Mouse (Mus musculus) embryonic facial prominence, embryonic 12.5 days (tissue): Measurements from ENCODE around the gene Kcnh4. TPM values are rescaled to one million over a fixed set of nuclear protein-coding genes. Genes with fewer than 3 reads are reported as not detected.

Source experiments
- ATAC-seq: fragments of 200-750 bp; cut with Nextera tagmentation; 2 replicates; pipeline ENCODE4 v1.8.0; 2017; ENCODE audit not compliant: insufficient number of reproducible peaks, insufficient read depth, low FRiP score, low TSS enrichment
- H3K27ac ChIP-seq: fragments of 300-500 bp; sonication (generic); 2 replicates; pipeline ENCODE4 v1.5.1; 2016; ENCODE audit warnings: mild to moderate bottlenecking
- H3K27me3 ChIP-seq: fragments of 300-500 bp; sonication (generic); 2 replicates; pipeline ENCODE4 v1.6.1; 2016; ENCODE audit warnings: mild to moderate bottlenecking, moderate library complexity
- H3K36me3 ChIP-seq: fragments of 300-500 bp; sonication (generic); 2 replicates; pipeline ENCODE4 v1.6.1; 2016; ENCODE audit warnings: mild to moderate bottlenecking
- H3K4me1 ChIP-seq: fragments of 300-500 bp; sonication (generic); 2 replicates; pipeline ENCODE4 v1.6.1; 2016
- H3K4me2 ChIP-seq: fragments of 300-500 bp; sonication (generic); replicated peaks from 2 replicates; pipeline ENCODE4 v1.6.1; 2016; ENCODE audit warnings: mild to moderate bottlenecking, moderate library complexity
- H3K4me3 ChIP-seq: fragments of 300-500 bp; sonication (generic); 2 replicates; pipeline ENCODE4 v1.5.1; 2016; ENCODE audit warnings: mild to moderate bottlenecking
- H3K9ac ChIP-seq: fragments of 300-500 bp; sonication (generic); 2 replicates; pipeline ENCODE4 v1.6.1; 2016; ENCODE audit warnings: mild to moderate bottlenecking, moderate library complexity
- H3K9me3 ChIP-seq: fragments of 300-500 bp; sonication (generic); 2 replicates; pipeline ENCODE4 v1.6.1; 2016; ENCODE audit warnings: mild to moderate bottlenecking, moderate library complexity
- WGBS: fragments of 180-500 bp; shearing (Covaris S2); methylation state at CpG from one replicate; pipeline ENCODE4 v1.1.7; 2016; 5-methylcytosine and 5-hydroxymethylcytosine counted together
- polyA plus RNA-seq: library from polyadenylated mRNA; unstranded; fragments of >200 nt; fragmentation: Nextera tagmentation; extraction: Ambion mirVana; gene quantifications from 2 replicates; pipeline ENCODE4 v1.2.1, GENCODE M21; 2016

Kcnh4 gene
- polyA plus RNA-seq, 1 experiment from 2014 or later: 0.46 TPM

GRCm38 (mm10) chr11:100784286-100784685 is 24.5 kb upstream of the Kcnh4 start:
- Histone ChIP-seq H3K4me1 (peaks cover 15% of the 10 kb centered on the region; the same call in 1 of the 2 replicates), H3K27me3 (no peaks in the 10 kb centered on the region), H3K4me3 (no peak overlapping the region), H3K9ac (no peak overlapping the region), H3K27ac (no peak overlapping the region), H3K4me2 (no peak overlapping the region), H3K36me3 (peaks cover 27% of the 10 kb centered on the region), H3K9me3 (no peaks in the 10 kb centered on the region)
- 88% methylated on average over 8 of the region's 8 CpGs for WGBS
- no peak for ATAC-seq

DNA sequence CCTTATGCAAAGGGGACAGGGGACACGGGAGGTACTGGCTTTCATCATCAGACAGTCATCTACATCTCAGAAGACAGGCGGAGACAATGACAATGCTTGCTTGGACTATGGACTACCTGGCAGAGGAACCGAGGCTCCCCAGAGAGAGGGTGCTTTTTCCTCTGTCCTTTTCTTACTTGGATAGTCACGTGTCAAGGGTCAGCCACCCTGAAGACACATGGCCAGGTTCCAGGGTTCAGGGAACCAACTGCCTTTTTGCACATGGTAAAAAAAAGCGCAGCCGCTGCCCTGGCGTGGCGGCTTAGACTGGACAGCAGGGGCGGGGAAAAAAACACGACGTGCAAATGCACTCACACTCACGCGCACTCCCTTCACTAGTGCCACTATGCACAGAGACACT is 22.8 kb upstream of the Kcnh4 start:
- Histone ChIP-seq H3K4me1 (peaks cover 10% of the 10 kb centered on the region; the same call in 1 of the 2 replicates), H3K27me3 (no peaks in the 10 kb centered on the region), H3K27ac (no peak overlapping the region), H3K4me2 (no peak overlapping the region), H3K9me3 (no peaks in the 10 kb centered on the region), H3K9ac (no peak overlapping the region), H3K4me3 (no peak overlapping the region), H3K36me3 (peaks cover 24% of the 10 kb centered on the region)
- 87% methylated on average over 13 of the region's 13 CpGs for WGBS
- no peak for ATAC-seq

- Histone ChIP-seq H3K9ac (no peak overlapping the region), H3K27ac (no peak overlapping the region), H3K4me2 (no peak overlapping the region), H3K36me3 (peaks cover 24% of the 10 kb centered on the region), H3K4me3 (no peak overlapping the region), H3K4me1 (peaks cover 6% of the 10 kb centered on the region; the same call in 1 of the 2 replicates), H3K9me3 (no peaks in the 10 kb centered on the region), H3K27me3 (no peaks in the 10 kb centered on the region)
- ATAC-seq: no peak
- 86% methylated on average over 15 of the region's 15 CpGs for WGBS
Observed at GRCm38 (mm10) chr11:100781763-100782475, 22.2 kb upstream of the Kcnh4 start.

DNA sequence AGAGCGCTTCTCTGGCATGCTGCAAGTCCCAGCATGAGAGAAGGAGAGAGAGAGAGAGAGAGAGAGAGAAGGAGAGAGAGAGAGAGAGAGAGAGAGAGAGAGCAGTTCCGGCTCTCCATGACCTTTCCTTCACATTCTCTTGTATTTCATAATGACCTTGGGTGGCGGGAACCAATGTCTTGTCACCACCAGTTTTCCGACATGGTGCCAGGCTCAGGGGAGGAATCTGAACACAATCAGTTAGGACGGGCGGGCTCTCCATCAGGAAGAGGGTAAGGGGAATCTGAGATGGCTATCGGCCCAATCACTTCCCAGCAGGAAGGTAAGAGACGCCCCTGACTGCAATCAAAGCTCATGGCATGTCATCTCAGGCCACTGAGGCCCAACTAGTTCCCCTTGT is 20.5 kb upstream of the Kcnh4 start:
- no peaks in the 10 kb centered on the region for H3K27me3 ChIP-seq
- H3K27ac ChIP-seq: no peak overlapping the region
- H3K9ac ChIP-seq: no peak overlapping the region
- H3K4me3 ChIP-seq: no peak overlapping the region
- no peak overlapping the region for H3K4me2 ChIP-seq
- WGBS: 71% methylated on average over 8 of the region's 8 CpGs
- H3K4me1 ChIP-seq: no peaks in the 10 kb centered on the region
- H3K9me3 ChIP-seq: no peaks in the 10 kb centered on the region
- H3K36me3 ChIP-seq: peaks cover 24% of the 10 kb centered on the region
- no peak for ATAC-seq

DNA sequence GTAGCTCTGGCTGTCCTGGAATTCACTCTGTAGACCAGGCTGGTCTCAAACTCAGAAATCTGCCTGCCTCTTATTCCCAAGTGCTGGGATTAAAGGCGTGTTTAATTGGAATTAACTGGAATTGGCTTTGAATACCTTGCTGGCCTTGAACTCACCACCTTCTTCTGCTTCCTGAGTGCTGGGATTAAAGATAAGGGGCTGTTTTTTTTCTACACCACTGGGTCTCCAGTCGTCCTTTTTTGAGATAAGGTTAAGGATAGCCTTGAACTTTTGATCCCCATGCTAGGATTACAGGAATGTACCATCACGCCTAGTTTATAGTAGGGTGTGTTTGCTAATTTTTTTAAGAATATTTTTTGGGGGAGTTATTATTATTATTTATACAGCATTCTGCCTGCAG is 18.3 kb upstream of the Kcnh4 start:
- H3K27me3 ChIP-seq: no peaks in the 10 kb centered on the region
- H3K4me2 ChIP-seq: no peak overlapping the region
- ATAC-seq: no peak
- H3K4me1 ChIP-seq: no peaks in the 10 kb centered on the region
- no peak overlapping the region for H3K4me3 ChIP-seq
- H3K27ac ChIP-seq: no peak overlapping the region
- no peaks in the 10 kb centered on the region for H3K9me3 ChIP-seq
- H3K36me3 ChIP-seq: peaks cover 18% of the 10 kb centered on the region
- no peak overlapping the region for H3K9ac ChIP-seq
- WGBS: 75% methylated on average over 3 of the region's 3 CpGs

DNA sequence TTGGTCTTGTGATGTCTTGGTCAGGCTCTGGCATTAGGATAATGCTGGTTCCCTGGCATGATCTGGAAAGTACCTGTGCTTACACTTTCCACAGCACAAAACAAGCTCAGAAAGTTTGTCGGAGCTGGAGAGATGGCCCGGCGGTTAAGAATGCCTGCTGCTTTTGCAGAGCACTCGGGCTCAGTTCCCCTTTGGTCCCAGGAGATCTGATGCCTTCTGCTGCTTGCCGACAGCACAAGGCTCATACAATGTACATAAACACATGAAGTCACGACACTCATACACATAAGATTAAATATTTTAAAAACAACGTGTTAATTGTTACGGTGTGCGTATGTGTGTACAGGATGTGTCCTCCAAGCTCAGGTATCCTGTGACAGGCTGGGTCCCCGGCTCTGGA is 16.2 kb upstream of the Kcnh4 start:
- Histone ChIP-seq H3K36me3 (0 out of 2 replicates have a peak, but pooled peaks cover 2% of the 10 kb centered on the region), H3K9me3 (no peaks in the 10 kb centered on the region), H3K4me1 (no peaks in the 10 kb centered on the region), H3K27me3 (no peaks in the 10 kb centered on the region), H3K27ac (no peak overlapping the region), H3K4me2 (no peak overlapping the region), H3K9ac (no peak overlapping the region), H3K4me3 (no peak overlapping the region)
- ATAC-seq: no peak
- 80% methylated on average over 10 of the region's 10 CpGs for WGBS

- Histone ChIP-seq H3K36me3 (no peaks in the 10 kb centered on the region), H3K4me1 (0 out of 2 replicates have a peak, but pooled peaks cover 4% of the 10 kb centered on the region), H3K9ac (no peak overlapping the region), H3K27ac (no peak overlapping the region), H3K27me3 (no peaks in the 10 kb centered on the region), H3K4me3 (no peak overlapping the region), H3K9me3 (no peaks in the 10 kb centered on the region), H3K4me2 (no peak overlapping the region)
- 80% methylated on average over 4 of the region's 4 CpGs for WGBS
- no peak for ATAC-seq
Observed at GRCm38 (mm10) chr11:100774261-100774660, 14.5 kb upstream of the Kcnh4 start.

DNA sequence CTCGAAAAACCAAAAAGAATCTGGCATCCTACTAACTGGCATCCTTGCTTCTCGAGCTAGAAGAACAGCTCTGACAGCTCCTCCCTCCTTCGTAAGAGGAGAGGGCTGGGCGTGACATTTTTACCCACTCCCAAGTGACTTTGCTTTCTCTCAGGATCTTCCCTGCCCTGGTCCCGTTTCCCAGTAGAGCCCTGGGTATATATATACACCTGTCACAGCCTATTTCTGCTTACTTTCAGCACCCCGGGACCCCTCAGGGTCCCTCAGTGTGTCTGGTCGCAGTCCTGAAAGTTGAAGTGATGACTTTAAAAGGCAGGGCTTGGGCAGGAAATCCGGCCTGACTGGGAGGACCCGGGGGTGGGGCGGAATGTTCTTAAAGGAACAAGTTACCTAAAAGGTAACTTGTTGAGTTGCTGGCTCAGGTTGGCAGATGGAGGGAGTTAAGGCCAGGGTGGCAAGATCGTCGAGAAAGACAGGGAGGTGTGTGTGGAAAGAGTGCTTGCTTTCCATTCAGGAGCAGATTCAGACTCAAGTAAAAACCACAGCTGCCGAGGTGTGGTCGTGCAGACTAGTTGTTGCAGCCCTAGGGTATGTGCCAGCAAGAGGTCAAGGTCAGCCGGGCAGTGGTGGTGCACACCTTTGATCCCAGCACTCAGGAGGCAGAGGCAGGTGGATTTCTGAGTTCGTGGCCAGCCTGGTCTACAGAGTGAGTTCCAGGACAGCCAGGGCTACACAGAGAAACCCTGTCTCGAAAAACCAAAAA is 11.1 kb upstream of the Kcnh4 start, which contains the start of gene Ghdc:
Ghdc (minus strand) TSS at position 312 of the 763 bp plus-strand sequence.
- H3K27me3 ChIP-seq: no peaks in the 10 kb centered on the region
- H3K9me3 ChIP-seq: no peaks in the 10 kb centered on the region
- 16% methylated on average over 17 of the region's 17 CpGs for WGBS
- peak within 1 kb of the TSS; percentile 46; the same call in 1 of the 2 replicates for H3K27ac ChIP-seq
- H3K4me1 ChIP-seq: 0 out of 2 replicates have a peak, but pooled peaks cover 4% of the 10 kb centered on the region
- peak within 1 kb of the TSS; percentile 52 for H3K4me2 ChIP-seq
- peak within 1 kb of the TSS; percentile 52 for H3K9ac ChIP-seq
- peak within 1 kb of the TSS; percentile 56 for H3K4me3 ChIP-seq
- ATAC-seq: no peak
- H3K36me3 ChIP-seq: no peaks in the 10 kb centered on the region

DNA sequence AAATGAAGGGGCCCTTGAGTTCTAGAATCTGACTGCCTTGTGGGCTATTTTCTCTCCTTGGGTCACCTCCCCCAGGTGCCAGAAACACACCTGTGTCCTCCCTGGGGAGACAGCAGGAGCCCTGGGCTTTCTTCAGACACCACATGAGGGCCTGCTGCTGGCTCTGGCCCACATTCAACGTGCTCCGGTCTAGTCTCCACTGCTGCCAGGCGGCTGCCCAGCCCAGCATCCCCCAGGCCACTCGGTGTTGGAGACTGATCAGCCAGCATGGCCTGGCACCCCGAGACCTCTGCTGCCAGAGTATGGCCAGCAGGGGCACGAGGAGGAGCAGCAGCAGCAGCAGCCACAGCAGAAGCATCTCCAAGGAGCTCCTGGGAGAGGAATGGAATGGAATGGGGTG is 10.2 kb upstream of the Kcnh4 start:
- H3K36me3 ChIP-seq: no peaks in the 10 kb centered on the region
- 60% methylated on average over 6 of the region's 6 CpGs for WGBS
- peak overlapping the region; percentile 56 for H3K4me3 ChIP-seq
- peak overlapping the region; percentile 52; the same call in 1 of the 2 replicates for H3K9ac ChIP-seq
- no peaks in the 10 kb centered on the region for H3K27me3 ChIP-seq
- ATAC-seq: no peak
- no peak overlapping the region for H3K27ac ChIP-seq
- H3K4me1 ChIP-seq: 0 out of 2 replicates have a peak, but pooled peaks cover 4% of the 10 kb centered on the region
- peak overlapping the region; percentile 52 for H3K4me2 ChIP-seq
- H3K9me3 ChIP-seq: no peaks in the 10 kb centered on the region

DNA sequence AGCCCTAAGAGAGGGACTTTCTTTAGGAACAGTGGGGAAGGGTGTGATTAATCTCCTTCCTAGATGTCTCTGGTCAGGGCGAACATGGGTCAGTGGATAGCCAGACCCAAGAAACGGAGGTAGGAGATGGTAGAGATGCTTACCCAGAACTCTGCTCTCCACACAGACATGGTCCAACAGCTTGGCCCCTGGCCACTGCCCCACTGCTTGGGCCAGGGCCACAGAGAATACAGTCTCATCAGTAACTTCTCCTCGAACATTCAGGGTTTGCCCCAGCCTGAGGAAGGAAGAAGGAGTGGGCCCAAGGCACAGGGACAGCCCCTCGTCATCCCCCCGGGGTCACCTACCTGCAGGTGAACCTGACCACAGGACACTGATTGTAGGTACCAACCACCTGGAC is 8.1 kb upstream of the Kcnh4 start:
- no peak for ATAC-seq
- H3K4me3 ChIP-seq: no peak overlapping the region
- no peak overlapping the region for H3K4me2 ChIP-seq
- no peak overlapping the region for H3K9ac ChIP-seq
- 0 out of 2 replicates have a peak, but pooled peaks cover 4% of the 10 kb centered on the region for H3K4me1 ChIP-seq
- H3K27me3 ChIP-seq: peaks cover 5% of the 10 kb centered on the region; the same call in 1 of the 2 replicates
- no peaks in the 10 kb centered on the region for H3K36me3 ChIP-seq
- no peak overlapping the region for H3K27ac ChIP-seq
- no peaks in the 10 kb centered on the region for H3K9me3 ChIP-seq
- WGBS: 82% methylated on average over 5 of the region's 5 CpGs

- no peak for ATAC-seq
- Histone ChIP-seq H3K4me1 (0 out of 2 replicates have a peak, but pooled peaks cover 4% of the 10 kb centered on the region), H3K9ac (no peak overlapping the region), H3K36me3 (no peaks in the 10 kb centered on the region), H3K27ac (no peak overlapping the region), H3K27me3 (peaks cover 16% of the 10 kb centered on the region), H3K4me3 (no peak overlapping the region), H3K9me3 (no peaks in the 10 kb centered on the region), H3K4me2 (no peak overlapping the region)
- WGBS: 82% methylated on average over 9 of the region's 9 CpGs
Observed at GRCm38 (mm10) chr11:100766726-100767125, 7.0 kb upstream of the Kcnh4 start.

DNA sequence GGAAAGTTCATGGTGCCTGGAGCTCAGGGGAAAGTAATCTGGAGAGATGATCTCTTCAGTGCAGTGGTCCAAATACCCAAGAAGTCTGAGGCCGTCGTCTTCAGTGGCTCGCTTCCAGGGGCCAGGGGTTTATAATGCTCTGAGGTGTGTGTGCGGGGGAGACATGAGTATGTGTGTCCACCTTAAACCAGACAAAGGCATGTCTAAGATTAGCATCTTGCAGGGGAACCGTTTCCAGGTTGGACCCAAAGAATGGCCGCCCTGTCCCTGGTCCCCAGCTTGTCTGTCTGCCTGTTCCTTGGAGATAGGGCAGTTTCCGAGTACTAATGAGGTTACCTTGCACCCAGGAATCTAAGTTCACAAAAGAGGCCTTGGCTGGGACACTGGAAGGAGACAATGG is 3.1 kb upstream of the Kcnh4 start, which contains the start of gene Hcrt:
Hcrt (minus strand) TSS at position 101 of the 400 bp plus-strand sequence.
- H3K4me2 ChIP-seq: peak within 1 kb of the TSS; percentile 65
- H3K36me3 ChIP-seq: no peaks in the 10 kb centered on the region
- peaks cover 51% of the 10 kb centered on the region for H3K27me3 ChIP-seq
- H3K27ac ChIP-seq: no peak within 1 kb of the TSS
- peak within 1 kb of the TSS; percentile 32 for H3K4me3 ChIP-seq
- no peak for ATAC-seq
- 84% methylated on average over 7 of the region's 7 CpGs for WGBS
- peaks cover 12% of the 10 kb centered on the region for H3K4me1 ChIP-seq
- peak within 1 kb of the TSS; percentile 44 for H3K9ac ChIP-seq
- no peaks in the 10 kb centered on the region for H3K9me3 ChIP-seq
